Mouse (Mus musculus): ENCODE measurements around the gene Myf6. TPM values are rescaled to one million over a fixed set of nuclear protein-coding genes. Genes with fewer than 3 reads are reported as not detected.

The Myf6 gene
- 1 to 10 TPM in 1 of 2 experiments, under 1 TPM in 1; 0.48 to 2.8 TPM for total RNA-seq (2021)
- long read RNA-seq, experiment 1, partial matches to known transcripts, result 0 of 3 reads
- long read RNA-seq, experiment 1, other reads (novel, unspliced or antisense), result 0 of 3 reads
- long read RNA-seq, experiment 2, partial matches to known transcripts, result 0 of 1 reads
- long read RNA-seq, experiment 2, other reads (novel, unspliced or antisense), result 0 of 1 reads

DNA sequence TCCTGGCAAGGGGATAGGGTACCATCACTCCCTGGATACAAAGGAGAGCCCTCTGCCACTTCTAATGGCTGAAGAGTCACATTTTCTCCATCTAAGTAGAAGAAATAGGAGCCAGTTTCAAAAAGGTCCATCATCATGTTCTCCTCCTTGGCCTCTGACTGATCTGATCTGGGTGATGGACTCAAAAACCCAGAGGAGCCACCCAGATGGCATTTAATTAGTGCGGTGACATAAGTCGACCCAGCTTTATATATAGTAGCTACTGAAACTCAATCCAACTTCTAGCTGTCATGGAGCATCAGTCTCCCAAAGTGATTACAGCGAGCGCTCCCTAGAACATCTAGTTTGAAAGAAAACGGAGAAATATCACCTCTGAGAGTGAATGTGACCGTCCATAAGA lies at the start of gene Myf6:
Gene Myf6, minus strand, starts transcription at position 170 of the 400 bp plus-strand sequence.
- DNase-seq (ENCODE audit: low spot score in 2 of 2), result no peak

DNA sequence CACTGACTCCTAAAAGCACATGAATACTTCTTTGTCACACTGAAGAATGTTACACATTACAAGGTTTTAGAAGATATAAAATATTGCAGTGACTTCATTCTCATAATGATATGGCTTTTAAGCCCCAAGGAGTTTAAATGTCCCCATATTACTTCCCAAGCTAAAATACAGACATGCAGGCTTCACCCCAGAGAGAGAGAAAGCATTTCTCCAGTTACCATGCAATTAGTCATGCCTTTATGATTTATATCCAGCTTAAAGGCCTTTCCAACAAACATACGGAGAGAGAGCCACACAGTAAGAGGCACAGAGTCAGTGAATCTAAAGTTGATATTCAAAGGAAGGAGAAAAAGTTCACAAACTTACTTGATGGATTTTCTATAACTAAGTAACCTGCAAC lies 48.5 kb upstream of the Myf6 start:
- no peak for DNase-seq (ENCODE audit: low spot score in 2 of 2)

DNA sequence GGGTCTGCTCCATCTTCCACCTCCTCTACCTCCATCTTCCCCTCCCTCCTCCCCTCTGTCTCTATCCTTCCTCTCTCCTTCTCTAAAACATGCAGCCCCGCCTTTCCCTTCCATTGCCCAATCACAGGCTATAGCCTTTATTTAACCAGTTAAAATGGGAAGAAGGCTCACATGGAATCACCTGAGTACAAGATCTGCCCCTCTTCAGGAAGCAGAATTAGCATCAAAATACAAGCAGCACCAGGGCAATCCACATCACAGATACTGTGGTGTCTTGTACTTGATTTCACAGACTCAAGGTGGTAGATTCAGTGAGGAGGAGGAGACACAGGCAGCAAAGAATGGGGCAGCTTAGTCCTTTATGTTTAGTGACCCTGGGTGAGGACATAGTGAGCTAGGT lies 34.2 kb upstream of the Myf6 start:
- DNase-seq (ENCODE audit: low spot score in 2 of 2), result no peak

DNA sequence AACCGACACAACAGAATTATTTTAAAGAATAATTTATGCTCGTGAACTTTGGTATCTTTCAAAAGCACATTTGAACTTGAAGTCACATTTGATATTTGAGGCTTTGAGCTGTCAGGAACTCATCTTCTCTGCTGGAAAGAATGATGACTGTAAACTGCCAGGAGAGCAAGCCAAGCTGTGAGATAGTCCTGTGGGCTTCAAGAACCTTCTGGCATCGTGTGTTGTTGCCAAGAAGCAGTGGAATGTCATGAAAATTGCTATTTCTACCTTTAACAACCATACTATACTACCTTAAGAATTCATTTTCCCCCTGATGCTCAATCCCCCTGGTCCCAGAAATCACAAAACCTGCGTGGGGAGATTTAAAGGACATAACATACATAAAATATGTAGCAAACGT lies 24.7 kb upstream of the Myf6 start:
- no peak for DNase-seq (ENCODE audit: low spot score in 2 of 2)

DNA sequence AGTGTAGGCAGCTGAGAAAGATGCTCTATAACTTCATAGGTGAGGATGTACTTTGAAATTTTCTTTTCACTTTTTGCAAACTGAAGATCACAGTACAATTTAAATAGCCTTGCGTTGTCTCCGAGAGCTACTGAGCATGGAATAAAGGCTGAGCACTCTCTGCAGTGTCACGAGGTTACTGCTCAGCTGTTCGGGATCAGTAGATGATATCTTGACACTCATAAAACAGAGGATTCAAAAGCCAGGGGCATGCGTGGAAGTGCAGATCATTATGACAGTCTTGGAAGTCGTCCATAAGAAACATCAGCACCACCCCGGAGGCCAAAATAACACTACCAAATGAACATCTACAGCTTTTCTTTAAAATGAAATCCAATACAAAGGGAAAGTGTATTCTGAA lies 22.1 kb upstream of the Myf6 start:
- no peak for DNase-seq (ENCODE audit: low spot score in 2 of 2)

DNA sequence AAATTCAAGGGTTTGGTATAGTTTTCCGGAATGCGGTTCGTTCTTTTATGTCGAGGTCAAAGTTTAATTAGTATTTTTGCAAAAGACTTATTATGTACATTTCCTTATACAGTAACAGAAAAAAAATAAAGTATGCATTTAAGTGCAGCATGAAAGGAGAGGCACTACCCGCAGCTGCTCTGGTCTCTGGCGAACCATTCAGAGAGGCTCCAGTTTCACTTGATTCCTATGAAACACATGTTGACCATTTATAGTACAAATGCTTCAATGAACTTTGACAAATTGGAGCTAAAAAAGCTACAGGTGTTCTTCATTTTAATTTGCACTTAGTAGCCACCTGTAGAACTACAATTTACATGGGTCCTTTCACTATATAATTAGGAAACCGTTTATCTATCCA lies 20.2 kb upstream of the Myf6 start:
- DNase-seq (ENCODE audit: low spot score in 2 of 2), result no peak

DNA sequence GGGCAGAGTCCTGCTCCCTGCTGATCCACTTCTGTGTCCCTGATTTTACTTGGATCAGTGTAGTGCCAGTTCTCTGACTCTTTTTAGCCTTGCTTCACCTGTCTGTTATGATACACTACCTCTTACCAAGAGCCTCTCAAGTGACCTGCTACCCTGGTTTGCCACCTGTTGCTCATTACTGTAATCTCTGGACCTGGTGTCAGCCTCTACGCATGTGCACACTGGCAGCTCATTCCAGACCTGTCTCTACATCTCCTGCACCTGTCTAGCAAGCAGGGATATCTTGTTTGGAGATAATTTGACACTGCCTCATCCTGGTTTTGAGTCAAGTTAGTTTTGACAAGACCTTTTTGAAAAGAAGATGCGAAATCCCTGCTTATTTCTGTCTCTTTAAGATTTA lies 11.9 kb upstream of the Myf6 start:
- DNase-seq (ENCODE audit: low spot score in 2 of 2), result no peak

DNA sequence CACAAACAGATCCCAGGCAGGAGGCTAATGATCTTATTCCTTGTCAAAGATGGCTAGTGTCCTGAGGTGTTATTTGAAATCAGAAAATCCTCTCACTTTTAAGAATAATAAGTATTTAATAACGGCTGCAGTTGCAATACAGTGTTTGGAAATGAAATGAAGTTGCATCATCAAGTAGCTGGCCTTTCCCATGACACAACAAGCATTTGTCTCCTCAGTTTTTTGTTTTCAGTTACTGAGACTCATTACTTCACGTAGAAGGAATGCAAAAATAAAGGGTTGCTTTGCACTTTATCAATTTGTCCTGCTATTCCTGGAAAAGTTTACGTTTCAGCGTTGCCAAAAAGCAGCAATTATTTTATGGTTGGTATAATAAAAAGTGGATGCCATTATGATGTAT lies 8.9 kb upstream of the Myf6 start:
- no peak for DNase-seq (ENCODE audit: low spot score in 2 of 2)

DNA sequence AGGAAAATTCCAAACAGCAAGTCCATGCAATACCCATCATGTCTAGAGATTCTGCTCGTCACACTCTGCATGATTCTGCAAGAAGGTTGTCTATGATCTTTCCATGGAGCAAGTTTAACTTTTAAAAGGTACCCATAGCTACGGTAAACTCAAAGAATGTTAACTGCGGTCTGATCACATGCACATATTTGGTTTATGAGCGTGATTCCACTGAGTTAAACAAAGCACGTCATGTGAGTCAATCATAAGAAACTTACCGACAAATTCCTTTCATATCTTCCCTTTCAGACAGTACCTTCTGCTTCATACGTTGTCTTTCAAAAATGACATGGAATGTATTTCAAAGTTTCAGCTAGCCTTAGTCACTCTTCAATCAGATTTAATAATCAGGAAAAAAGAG lies 7.7 kb upstream of the Myf6 start:
- no peak for DNase-seq (ENCODE audit: low spot score in 2 of 2)

DNA sequence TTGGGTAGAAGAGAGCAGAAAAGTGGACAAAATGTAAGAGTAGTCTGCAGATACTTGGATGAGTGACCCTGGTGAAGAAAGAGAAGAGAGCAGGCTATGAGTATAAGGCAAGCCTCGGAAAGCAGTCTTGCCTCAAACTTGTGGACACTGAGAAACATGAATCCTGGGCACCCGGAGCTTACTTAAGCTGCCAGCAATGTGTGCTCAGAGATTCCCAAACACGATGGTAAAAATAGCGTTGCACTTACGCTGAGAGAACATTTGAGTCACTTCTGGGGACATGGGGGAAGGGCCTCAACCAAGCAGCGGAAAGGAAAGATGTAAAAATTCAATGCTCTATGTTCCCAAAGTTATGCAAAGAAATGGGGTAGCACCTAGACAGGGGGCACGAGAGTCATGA lies 5.1 kb upstream of the Myf6 start:
- no peak for DNase-seq (ENCODE audit: low spot score in 2 of 2)

DNA sequence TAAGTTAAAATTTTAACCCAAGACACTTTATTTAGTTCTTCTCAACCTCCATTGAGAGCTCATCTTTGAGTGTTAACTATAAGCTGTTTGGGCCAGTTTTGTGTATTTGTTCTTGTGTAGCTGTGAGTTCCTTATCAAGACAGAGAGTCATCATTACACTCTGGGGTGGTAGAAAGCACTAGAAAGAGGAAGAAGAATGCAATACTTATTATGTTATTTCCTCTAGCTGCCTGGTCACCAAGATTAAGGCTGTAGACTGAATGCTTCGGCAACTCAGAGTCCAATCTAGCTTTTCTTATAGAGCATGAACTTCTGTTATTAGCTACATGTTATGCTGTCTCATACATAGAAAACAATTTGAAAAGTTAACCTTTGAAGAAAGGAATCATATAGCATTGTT lies 1.9 kb upstream of the Myf6 start:
- no peak for DNase-seq (ENCODE audit: low spot score in 2 of 2)

DNA sequence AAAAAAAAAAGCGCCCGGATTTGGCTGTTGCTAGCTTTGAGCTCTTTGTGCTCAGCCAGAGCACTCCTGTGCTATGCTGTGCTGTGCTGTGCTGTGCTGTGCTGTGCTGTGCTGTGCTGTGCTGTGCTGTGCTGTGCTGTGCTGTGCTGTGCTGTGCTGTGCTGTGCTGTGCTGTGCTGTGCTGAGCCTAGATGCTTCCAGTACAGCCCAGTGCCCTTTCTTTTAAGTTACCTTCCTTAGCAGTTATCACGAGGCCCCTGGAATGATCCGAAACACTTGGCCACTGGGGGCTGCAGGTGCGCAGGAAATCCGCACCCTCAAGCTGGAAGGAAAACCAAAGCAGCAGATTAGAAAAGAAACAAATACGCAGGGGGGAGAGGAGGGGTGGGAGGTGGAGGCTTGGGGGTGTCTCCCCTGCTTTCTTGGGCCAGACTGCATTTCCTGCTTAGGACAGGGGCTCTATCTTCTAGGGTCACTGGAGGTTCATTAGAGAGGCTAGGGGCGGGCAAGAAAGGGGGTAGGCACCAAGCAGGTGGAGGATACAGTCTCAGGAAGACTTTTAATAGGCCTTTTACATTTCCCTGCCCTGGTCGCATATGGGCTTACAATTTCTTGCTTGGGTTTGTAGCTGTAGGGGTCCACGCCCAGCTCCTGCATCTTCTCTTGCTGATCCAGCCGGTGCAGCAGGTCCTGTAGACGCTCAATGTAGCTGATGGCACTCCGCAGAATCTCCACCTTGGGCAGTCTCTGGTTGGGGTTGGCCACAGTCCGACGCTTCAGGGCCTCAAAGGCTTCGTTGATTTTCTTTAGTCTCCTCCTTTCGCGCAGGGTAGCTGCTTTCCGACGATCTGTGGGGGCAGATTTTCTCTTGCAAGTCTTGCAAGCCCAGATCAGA lies 710 bp downstream of the Myf6 start:
- no peak for DNase-seq (ENCODE audit: low spot score in 2 of 2)

DNA sequence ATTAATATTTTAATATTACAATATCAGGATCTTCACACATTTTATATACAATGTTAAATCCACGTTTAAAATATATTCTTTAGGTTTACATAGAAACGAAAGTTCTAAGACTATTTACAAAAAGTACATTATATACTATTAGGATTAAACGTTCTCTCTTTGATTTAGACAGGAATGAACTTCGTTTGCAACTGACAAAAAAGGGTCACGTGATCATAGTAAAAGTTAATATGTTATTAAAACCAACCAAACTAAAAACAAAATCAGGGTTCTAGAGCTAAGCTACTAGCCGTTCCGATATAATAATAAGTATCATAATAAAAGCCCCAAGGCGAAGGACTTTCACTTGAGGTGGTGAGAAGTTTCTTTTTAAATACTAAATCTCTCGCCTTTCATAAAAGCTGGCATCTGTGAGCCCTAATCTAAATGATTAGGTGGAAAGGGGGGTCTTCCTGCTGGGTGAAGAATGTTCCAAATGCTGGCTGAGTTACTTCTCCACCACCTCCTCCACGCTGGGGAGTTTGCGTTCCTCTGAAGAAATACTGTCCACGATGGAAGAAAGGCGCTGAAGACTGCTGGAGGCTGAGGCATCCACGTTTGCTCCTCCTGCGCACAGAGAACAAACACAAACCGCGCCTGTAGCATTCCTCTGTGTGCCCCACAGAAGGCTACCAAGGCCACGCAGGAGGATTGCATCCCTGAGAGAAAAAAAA lies 1.5 kb downstream of the Myf6 start:
- DNase-seq (ENCODE audit: low spot score in 2 of 2), result no peak

DNA sequence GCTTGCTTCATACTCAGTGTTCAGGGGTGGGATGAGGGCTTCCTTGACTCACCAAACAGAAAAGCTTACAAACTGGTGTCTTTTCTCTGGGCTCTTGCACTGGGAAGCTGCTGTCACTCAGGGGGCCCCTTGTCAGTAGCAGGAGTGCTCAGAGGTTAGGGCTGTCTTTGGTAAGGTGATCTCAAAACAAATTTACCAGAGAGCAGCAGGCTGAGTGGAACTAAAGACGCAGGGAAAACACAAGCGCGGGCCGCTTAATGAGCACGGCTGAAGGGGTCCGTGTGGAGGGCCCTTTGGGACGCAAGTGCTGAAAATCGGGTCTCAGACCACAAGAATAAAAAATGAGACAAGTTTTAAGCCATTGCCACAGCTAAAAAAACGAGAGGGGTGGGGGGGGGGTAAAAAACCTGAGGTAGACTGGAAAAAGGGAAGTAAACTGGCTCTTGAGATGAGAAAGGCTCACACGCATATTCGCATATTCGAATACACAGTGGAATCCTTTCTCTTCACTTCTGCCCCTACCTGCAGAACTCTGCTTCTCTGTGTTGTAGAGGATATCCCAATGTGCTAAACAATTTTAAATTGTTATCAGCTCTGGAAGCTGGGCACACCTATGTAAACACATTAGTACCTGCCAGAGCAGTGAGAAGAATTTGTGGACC lies 5.8 kb downstream of the Myf6 start:
- DNase-seq (ENCODE audit: low spot score in 2 of 2), result no peak

DNA sequence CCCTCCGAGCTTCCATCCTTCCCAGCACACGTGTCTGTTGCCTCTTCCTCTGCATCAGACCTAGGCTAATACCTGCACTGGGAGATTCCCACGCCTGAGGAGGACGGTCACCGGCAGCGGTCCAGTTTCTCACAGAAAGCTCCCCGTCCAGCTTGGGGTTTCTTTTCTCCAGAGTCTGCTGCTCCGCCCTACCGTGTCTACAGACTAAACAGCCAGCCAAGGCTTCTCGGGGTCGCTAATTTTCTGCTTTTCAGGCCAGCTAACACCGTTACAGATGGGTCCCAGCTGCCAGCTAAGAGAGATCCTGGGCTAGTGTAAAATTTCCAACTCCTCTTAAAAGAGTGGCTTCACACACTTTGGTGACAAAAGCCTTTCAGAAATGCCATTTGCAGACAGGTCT lies 7.8 kb downstream of the Myf6 start:
- DNase-seq (ENCODE audit: low spot score in 2 of 2), result no peak

DNA sequence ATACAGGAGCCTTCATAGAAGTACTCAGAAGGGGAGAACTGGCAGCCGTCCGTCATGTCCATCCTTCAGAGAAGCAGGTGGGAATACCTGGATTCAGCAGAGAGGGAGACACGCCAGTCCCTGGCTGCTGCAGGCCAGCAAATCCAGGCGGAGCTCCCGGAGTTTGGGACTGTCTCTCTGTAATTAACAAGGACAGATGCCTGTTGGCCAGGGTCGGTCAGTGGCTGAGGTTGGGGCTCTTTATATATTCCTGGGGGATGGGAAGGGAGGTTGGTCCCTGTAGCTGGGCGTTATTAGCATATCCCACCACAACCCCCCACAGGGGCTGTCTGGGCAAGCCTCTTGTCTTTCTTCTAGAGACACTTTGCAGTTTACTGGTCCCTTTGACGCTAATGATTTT lies 8.7 kb downstream of the Myf6 start, which contains the start of gene Myf5:
Gene Myf5, minus strand, starts transcription at position 265 of the 400 bp plus-strand sequence.
- DNase-seq (ENCODE audit: low spot score in 2 of 2), result no peak

DNA sequence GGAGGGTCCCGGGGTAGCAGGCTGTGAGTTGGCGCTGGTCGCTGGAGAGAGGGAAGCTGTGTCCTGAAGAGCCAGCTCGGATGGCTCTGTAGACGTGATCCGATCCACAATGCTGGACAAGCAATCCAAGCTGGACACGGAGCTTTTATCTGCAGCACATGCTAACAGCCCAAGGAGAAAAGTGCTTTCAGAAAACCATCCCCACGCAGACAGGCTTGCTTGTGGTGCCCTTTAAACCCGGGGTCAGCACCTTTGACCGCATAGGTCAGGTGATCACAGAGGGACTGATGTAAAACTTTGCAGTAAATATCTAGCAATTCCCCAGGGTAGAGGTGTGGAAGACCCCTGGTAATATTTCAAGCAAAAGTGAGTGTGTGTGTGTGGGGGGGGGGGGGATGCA lies 10.5 kb downstream of the Myf6 start:
- DNase-seq (ENCODE audit: low spot score in 2 of 2), result no peak

DNA sequence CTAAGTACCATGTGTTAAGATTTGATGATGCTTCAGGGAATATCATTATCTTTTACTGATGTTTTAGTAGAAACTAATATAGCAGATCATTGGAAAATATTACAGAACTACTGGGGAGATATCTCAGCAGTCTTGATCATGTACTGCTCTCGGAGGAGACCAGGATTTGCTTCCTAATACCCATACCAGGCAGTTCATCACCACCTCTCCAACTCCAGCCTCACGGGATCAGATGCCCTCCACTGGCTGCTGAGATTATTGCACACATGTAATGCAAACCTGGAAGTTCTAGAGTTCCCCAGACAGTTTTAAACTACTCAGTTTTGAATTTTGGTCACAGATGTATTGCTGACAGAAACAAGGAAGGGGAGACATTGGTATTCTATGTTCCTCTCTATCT lies 21.0 kb downstream of the Myf6 start:
- DNase-seq (ENCODE audit: low spot score in 2 of 2), result no peak

DNA sequence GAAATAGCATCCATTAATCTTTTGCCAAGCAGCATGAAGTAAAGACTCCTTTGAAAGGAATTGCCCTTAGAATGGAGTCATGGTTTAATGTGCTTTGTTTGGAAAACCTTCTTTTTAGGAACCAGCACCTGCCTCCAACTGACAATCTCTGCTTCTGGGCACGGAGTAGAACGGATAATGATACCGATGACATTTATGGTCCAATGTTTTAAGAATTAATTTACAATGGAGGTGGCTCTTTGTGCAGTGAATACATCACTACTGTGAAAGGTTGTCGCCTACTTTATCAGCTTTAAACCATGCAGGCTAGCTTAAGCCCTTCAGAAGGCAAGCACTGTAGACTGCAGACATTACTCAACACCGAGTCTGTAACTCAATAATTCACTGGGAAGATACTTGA lies 22.8 kb downstream of the Myf6 start:
- DNase-seq (ENCODE audit: low spot score in 2 of 2), result no peak

DNA sequence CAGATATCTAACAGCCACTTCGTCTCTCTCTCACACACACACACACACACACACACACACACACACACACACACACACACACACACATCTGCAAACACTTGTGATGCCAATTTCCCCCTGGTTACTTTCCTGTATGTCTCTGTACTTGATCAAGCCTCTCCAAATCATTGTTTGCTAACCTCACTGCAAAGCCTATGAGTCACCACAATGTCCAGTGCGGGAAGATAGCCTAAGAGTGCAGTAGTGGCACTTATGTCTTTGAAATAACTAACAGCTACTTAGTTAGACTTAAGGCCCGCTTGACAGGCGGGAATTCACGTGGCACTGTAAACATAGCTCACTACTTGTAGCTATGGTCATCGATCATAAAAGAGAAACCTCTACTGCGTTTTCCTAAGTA lies 26.7 kb downstream of the Myf6 start:
- DNase-seq (ENCODE audit: low spot score in 2 of 2), result no peak

DNA sequence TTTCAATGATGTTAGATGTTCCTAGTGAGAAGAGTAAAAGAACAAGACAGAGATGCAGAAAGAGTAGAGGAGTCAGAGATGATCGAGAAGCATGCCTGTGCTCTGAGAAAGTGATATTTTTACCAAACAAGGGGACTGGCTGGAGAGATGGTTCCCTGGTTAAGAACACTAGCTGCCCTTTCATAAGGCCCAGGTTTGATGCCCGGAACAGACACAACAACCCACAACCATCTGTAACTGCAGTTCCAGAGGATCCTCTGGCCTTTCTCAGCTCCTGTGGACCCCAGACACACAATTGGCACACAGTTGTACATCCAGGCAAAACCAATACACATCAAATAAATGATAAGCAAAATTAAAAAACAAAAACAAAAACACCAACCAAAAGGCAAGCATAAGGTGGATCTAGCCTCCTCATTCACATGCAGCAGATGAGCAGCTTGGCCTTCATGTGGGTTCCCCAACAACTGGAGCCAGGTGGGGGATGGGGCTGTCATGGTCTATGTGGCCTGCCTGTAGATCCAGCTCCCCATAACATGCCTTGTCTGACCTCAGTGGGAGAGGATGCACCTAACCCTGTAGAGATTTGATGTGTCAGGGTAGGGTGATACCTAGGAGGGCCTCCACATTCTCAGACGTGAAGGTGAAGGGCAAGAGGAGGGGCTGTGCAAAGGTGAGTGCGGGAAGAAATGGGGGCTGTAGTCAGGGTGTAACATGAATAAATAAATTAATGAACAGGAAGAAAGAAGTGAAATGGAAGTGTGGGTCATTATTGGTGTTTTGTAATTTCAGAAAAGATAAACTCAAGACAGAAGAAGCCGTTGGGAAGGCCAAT lies 44.8 kb downstream of the Myf6 start:
- DNase-seq (ENCODE audit: low spot score in 2 of 2), result no peak
